Mouse (Mus musculus): ENCODE measurements at regions not wholly inside any gene's neighbourhood (a gene's known extent, or its start where the extent isn't known, plus 50 kb on each side); places are given as distances from the start of the nearest gene placed in this dataset.

DNA sequence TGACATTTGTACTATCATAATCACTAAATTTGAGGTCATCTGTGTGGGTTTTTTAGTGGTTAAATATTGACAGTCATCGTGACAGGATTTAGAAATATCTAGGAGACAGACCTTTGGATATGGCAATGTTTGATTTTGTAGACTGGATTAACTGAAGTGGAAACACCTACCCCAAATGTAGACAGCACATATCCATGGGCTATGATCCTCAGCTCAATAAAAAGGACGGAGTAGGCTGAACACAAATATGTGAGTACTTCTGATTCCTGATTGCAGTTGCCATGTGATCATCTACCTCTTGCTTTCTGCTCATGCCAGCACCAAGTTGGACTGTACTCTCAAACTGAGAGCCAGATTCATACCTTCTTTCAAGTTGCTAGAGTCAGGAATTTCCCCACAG, 674.4 kb downstream of the Kcna4 start:
- Histone ChIP-seq H3K36me3 (ENCODE audit: control insufficient read depth, insufficient read depth) (no peaks in the 10 kb centered on the region), H3K27me3 (ENCODE audit: control insufficient read depth, insufficient read depth, insufficient read length) (no peaks in the 10 kb centered on the region), H3ac (ENCODE audit: control insufficient read depth, insufficient read length, low read depth) (no peak overlapping the region), H3K4me3 (ENCODE audit: insufficient read depth, poor library complexity, severe bottlenecking) (no peak overlapping the region), H3K79me3 (ENCODE audit: low read depth) (no peaks in the 10 kb centered on the region), H3K79me2 (ENCODE audit: control insufficient read depth, insufficient read depth) (no peaks in the 10 kb centered on the region)
- no peak for TF ChIP-seq MYOD1 (IDR thresholded peaks at IDR 0.05; ENCODE audit: control insufficient read depth, insufficient read length, low read depth)
- no peak for TF ChIP-seq CEBPB (IDR thresholded peaks at IDR 0.05; ENCODE audit: low read depth)
- no peak for TF ChIP-seq MYOG (IDR thresholded peaks at IDR 0.05; ENCODE audit: control insufficient read depth, extremely low read depth, insufficient read length)
- TF ChIP-seq MAX (IDR thresholded peaks at IDR 0.05), result no peak
- no peak for TF ChIP-seq CTCF (IDR thresholded peaks at IDR 0.05; ENCODE audit: control insufficient read depth, insufficient read depth, insufficient read length)
- TF ChIP-seq USF1 (IDR thresholded peaks at IDR 0.05; ENCODE audit: low read depth), result no peak
- TF ChIP-seq FOSL1 (IDR thresholded peaks at IDR 0.05; ENCODE audit: insufficient read depth, low read length, poor library complexity, severe bottlenecking), result no peak

GRCm38 (mm10) chr2:107965336-107966306, 675.2 kb downstream of the Kcna4 start:
- Histone ChIP-seq H3K36me3 (ENCODE audit: control insufficient read depth, insufficient read depth) (no peaks in the 10 kb centered on the region), H3K79me3 (ENCODE audit: low read depth) (no peaks in the 10 kb centered on the region), H3K27me3 (ENCODE audit: control insufficient read depth, insufficient read depth, insufficient read length) (no peaks in the 10 kb centered on the region), H3K79me2 (ENCODE audit: control insufficient read depth, insufficient read depth) (no peaks in the 10 kb centered on the region), H3K4me3 (ENCODE audit: insufficient read depth, poor library complexity, severe bottlenecking) (no peak overlapping the region), H3ac (ENCODE audit: control insufficient read depth, insufficient read length, low read depth) (no peak overlapping the region)
- TF ChIP-seq FOSL1 (IDR thresholded peaks at IDR 0.05; ENCODE audit: insufficient read depth, low read length, poor library complexity, severe bottlenecking), result no peak
- no peak for TF ChIP-seq MYOG (IDR thresholded peaks at IDR 0.05; ENCODE audit: control insufficient read depth, extremely low read depth, insufficient read length)
- no peak for TF ChIP-seq USF1 (IDR thresholded peaks at IDR 0.05; ENCODE audit: low read depth)
- no peak for TF ChIP-seq CEBPB (IDR thresholded peaks at IDR 0.05; ENCODE audit: low read depth)
- no peak for TF ChIP-seq CTCF (IDR thresholded peaks at IDR 0.05; ENCODE audit: control insufficient read depth, insufficient read depth, insufficient read length)
- no peak for TF ChIP-seq MYOD1 (IDR thresholded peaks at IDR 0.05; ENCODE audit: control insufficient read depth, insufficient read length, low read depth)
- no peak for TF ChIP-seq MAX (IDR thresholded peaks at IDR 0.05)

DNA sequence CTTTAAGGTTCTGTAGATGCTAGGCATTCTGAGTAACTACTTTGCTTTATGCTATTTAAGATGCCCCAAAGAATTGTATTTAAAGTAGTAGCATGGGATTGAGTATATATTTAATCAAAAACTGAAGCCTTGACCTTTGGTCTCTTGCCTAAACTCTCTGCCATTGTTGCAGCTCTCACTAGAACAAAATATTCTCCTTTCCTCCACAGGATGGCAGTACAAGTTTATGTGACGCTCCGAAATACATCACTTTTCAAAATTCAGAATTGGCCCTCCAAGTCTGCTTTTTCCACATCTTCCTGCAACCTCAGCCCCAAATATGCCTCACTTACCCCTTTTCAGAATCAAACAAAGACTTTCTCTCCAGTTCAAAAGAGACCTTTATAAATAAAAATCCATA, 678.1 kb downstream of the Kcna4 start:
- TF ChIP-seq MAX (IDR thresholded peaks at IDR 0.05) (no peak), CEBPB (IDR thresholded peaks at IDR 0.05; ENCODE audit: low read depth) (no peak), FOSL1 (IDR thresholded peaks at IDR 0.05; ENCODE audit: insufficient read depth, low read length, poor library complexity, severe bottlenecking) (no peak)
- Histone ChIP-seq H3ac (ENCODE audit: control insufficient read depth, insufficient read length, low read depth) (no peak overlapping the region), H3K79me2 (ENCODE audit: control insufficient read depth, insufficient read depth) (no peaks in the 10 kb centered on the region), H3K36me3 (ENCODE audit: control insufficient read depth, insufficient read depth) (no peaks in the 10 kb centered on the region), H3K4me3 (ENCODE audit: insufficient read depth, poor library complexity, severe bottlenecking) (no peak overlapping the region), H3K27me3 (ENCODE audit: control insufficient read depth, insufficient read depth, insufficient read length) (no peaks in the 10 kb centered on the region), H3K79me3 (ENCODE audit: low read depth) (no peaks in the 10 kb centered on the region)

GRCm38 (mm10) chr2:107969526-107969925, 679.1 kb downstream of the Kcna4 start:
- Histone ChIP-seq H3K79me3 (ENCODE audit: low read depth) (no peaks in the 10 kb centered on the region), H3K4me3 (ENCODE audit: insufficient read depth, poor library complexity, severe bottlenecking) (no peak overlapping the region), H3K79me2 (ENCODE audit: control insufficient read depth, insufficient read depth) (no peaks in the 10 kb centered on the region), H3K27me3 (ENCODE audit: control insufficient read depth, insufficient read depth, insufficient read length) (no peaks in the 10 kb centered on the region), H3ac (ENCODE audit: control insufficient read depth, insufficient read length, low read depth) (no peak overlapping the region), H3K36me3 (ENCODE audit: control insufficient read depth, insufficient read depth) (no peaks in the 10 kb centered on the region)
- TF ChIP-seq MAX (IDR thresholded peaks at IDR 0.05) (no peak), MYOD1 (IDR thresholded peaks at IDR 0.05; ENCODE audit: control insufficient read depth, insufficient read length, low read depth) (no peak), USF1 (IDR thresholded peaks at IDR 0.05; ENCODE audit: low read depth) (no peak), FOSL1 (IDR thresholded peaks at IDR 0.05; ENCODE audit: insufficient read depth, low read length, poor library complexity, severe bottlenecking) (no peak), CEBPB (IDR thresholded peaks at IDR 0.05; ENCODE audit: low read depth) (no peak)

DNA sequence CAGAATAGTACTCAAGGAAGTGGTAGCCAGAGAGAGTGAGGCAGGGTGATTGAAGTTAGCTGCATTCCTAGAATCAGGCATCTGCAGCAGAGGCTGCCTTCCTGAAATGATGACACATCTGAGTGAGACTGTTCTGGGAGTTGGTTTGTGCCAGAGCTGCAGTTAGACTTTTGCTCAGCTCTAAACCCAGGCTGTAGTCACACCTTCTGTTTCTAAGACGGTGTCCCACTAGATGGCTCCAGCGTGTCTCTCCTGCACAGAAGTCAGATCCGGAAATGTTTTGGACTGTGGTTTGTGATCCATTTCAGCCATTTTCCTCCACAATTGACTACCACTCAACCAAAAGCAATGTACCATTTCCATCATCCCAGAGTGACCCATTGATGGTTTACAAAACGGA, 683.1 kb downstream of the Kcna4 start:
- TF ChIP-seq USF1 (IDR thresholded peaks at IDR 0.05; ENCODE audit: low read depth) (no peak), CTCF (IDR thresholded peaks at IDR 0.05; ENCODE audit: control insufficient read depth, insufficient read depth, insufficient read length) (peak; percentile 18)
- H3K36me3 ChIP-seq (ENCODE audit: control insufficient read depth, insufficient read depth), result no peaks in the 10 kb centered on the region

GRCm38 (mm10) chr2:107994831-107995230, 704.4 kb downstream of the Kcna4 start:
- Histone ChIP-seq H3ac (ENCODE audit: control insufficient read depth, insufficient read length, low read depth) (no peak overlapping the region), H3K79me3 (ENCODE audit: low read depth) (no peaks in the 10 kb centered on the region), H3K27me3 (ENCODE audit: control insufficient read depth, insufficient read depth, insufficient read length) (no peaks in the 10 kb centered on the region), H3K4me3 (ENCODE audit: insufficient read depth, poor library complexity, severe bottlenecking) (no peak overlapping the region), H3K36me3 (ENCODE audit: control insufficient read depth, insufficient read depth) (no peaks in the 10 kb centered on the region), H3K79me2 (ENCODE audit: control insufficient read depth, insufficient read depth) (no peaks in the 10 kb centered on the region)
- TF ChIP-seq MYOD1 (IDR thresholded peaks at IDR 0.05; ENCODE audit: control insufficient read depth, insufficient read length, low read depth), result peak; percentile 22
- TF ChIP-seq MYOG (IDR thresholded peaks at IDR 0.05; ENCODE audit: control insufficient read depth, extremely low read depth, insufficient read length), result no peak

More for the DNA sequence above, 683.1 kb downstream of the Kcna4 start:
- no peaks in the 10 kb centered on the region for H3K27me3 ChIP-seq (ENCODE audit: control insufficient read depth, insufficient read depth, insufficient read length)
- H3K79me3 ChIP-seq (ENCODE audit: low read depth), result no peaks in the 10 kb centered on the region
- H3K79me2 ChIP-seq (ENCODE audit: control insufficient read depth, insufficient read depth), result no peaks in the 10 kb centered on the region
- H3K4me3 ChIP-seq (ENCODE audit: insufficient read depth, poor library complexity, severe bottlenecking), result no peak overlapping the region
- H3ac ChIP-seq (ENCODE audit: control insufficient read depth, insufficient read length, low read depth), result no peak overlapping the region
